23 mouse cellular contexts compared by ENCODE assay signal in the genomic region with DNA sequence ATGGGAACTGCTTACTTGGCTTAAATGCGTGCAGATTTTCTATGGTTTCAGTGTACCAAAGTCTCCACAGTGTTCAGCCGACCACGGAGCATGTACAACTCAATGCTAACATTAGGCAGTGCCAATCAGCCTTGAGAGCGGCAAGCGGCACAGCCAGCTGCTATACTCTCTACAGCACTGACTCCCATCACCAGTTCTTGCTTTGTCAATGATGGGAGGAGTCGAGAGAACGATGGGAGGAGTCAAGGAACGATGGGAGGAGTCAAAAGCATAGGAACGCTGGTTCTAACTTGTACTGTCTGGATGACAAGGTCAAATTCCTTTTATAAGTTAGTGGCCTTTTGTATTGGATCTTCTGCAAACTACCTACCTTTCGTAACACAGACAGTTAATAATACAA. TPM values are rescaled to one million over a fixed set of nuclear protein-coding genes. Genes with fewer than 3 reads are reported as not detected.
DNase-seq lines count a peak whose midpoint lies in the region; ATAC-seq and TF ChIP-seq lines count a peak whose summit lies in the region.
"Had no signal": no experiment of that assay in that cellular context is flagged by ENCODE, and none has a peak within 500 bp of the region (broad histone marks: within the 10 kb centered on the region; RNA-seq: fewer than 3 reads in every experiment).

No protein-coding gene starts in this region.

- no peak for DNase-seq in heart, postnatal 4 days
- DNase-seq in kidney, postnatal 0 days (ENCODE audit: low spot score) = no peak
- DNase-seq in WW6 (ENCODE audit: low read depth, low spot score) = peak; percentile 59
- DNase-seq: adrenal gland, adult 8-10 months; cerebellum, adult 9-10 months; gastrocnemius, adult 2 months; heart, postnatal 14 days; kidney, postnatal 14 days; lung, adult 2 months; thymus, postnatal 36 days had no signal

- no peaks in the 10 kb centered on the region for H3K27me3 ChIP-seq in heart, embryonic 15.5 days
- no peaks in the 10 kb centered on the region for H3K27me3 ChIP-seq in kidney, postnatal 0 days (ENCODE audit: insufficient read depth, low read length)
- no peaks in the 10 kb centered on the region for H3K27me3 ChIP-seq in kidney, embryonic 14.5 days (ENCODE audit: control insufficient read depth, insufficient read depth, low read length)
- no peaks in the 10 kb centered on the region for H3K27me3 ChIP-seq in intestine, postnatal 0 days (replicated peaks; ENCODE audit: control insufficient read depth, insufficient read depth, low read length)
- H3K27me3 ChIP-seq in hindbrain, embryonic 16.5 days (replicated peaks; ENCODE audit: control insufficient read depth, insufficient read depth, low read length) = no peaks in the 10 kb centered on the region
- H3K27me3 ChIP-seq: embryonic facial prominence, embryonic 12.5 days; limb, embryonic 12.5 days; midbrain, embryonic 15.5 days had no signal

- no peak overlapping the region for H3K4me2 ChIP-seq in heart, embryonic 15.5 days
- no peak overlapping the region for H3K4me2 ChIP-seq in kidney, postnatal 0 days (ENCODE audit: low read length)
- H3K4me2 ChIP-seq in kidney, embryonic 14.5 days (replicated peaks; ENCODE audit: low read depth, low read length) = no peak overlapping the region
- 0 out of 2 replicates have a peak overlapping the region, but pooled peaks have one; percentile 27 for H3K4me2 ChIP-seq in intestine, postnatal 0 days (replicated peaks; ENCODE audit: low read depth)
- H3K4me2 ChIP-seq in hindbrain, embryonic 16.5 days (ENCODE audit: low read length) = no peak overlapping the region
- H3K4me2 ChIP-seq: embryonic facial prominence, embryonic 12.5 days; hindbrain, embryonic 14.5 days; limb, embryonic 12.5 days; liver, embryonic 12.5 days; midbrain, embryonic 15.5 days had no signal

- no peak overlapping the region for H3K9ac ChIP-seq in heart, embryonic 15.5 days
- no peak overlapping the region for H3K9ac ChIP-seq in kidney, postnatal 0 days (ENCODE audit: low read depth, low read length)
- no peak overlapping the region for H3K9ac ChIP-seq in kidney, embryonic 14.5 days (ENCODE audit: low read depth, low read length)
- no peak overlapping the region for H3K9ac ChIP-seq in intestine, postnatal 0 days (ENCODE audit: low read depth, low read length)
- H3K9ac ChIP-seq in hindbrain, embryonic 16.5 days (ENCODE audit: low read depth, low read length) = no peak overlapping the region
- H3K9ac ChIP-seq: embryonic facial prominence, embryonic 12.5 days; hindbrain, embryonic 14.5 days; limb, embryonic 12.5 days; liver, embryonic 12.5 days; midbrain, embryonic 15.5 days had no signal

- H3K4me1 ChIP-seq in heart, embryonic 15.5 days (replicated peaks) = peaks cover 76% of the 10 kb centered on the region
- H3K4me1 ChIP-seq in kidney, postnatal 0 days (replicated peaks; ENCODE audit: insufficient read depth, low read length) = peaks cover 9% of the 10 kb centered on the region
- H3K4me1 ChIP-seq in kidney, embryonic 14.5 days (ENCODE audit: control insufficient read depth, insufficient read depth, low read length) = peaks cover 19% of the 10 kb centered on the region; the same call in 1 of the 2 replicates
- peaks cover 14% of the 10 kb centered on the region; the same call in 1 of the 2 replicates for H3K4me1 ChIP-seq in intestine, postnatal 0 days (replicated peaks; ENCODE audit: control insufficient read depth, insufficient read depth, low read length)
- no peaks in the 10 kb centered on the region; the same call in 1 of the 2 replicates for H3K4me1 ChIP-seq in hindbrain, embryonic 16.5 days (ENCODE audit: control insufficient read depth, insufficient read depth, low read depth, low read length)
- H3K4me1 ChIP-seq: midbrain, embryonic 15.5 days had no signal

- 58% methylated on average over 10 of the region's 10 CpGs for WGBS in heart, embryonic 15.5 days
- WGBS in kidney, postnatal 0 days = 71% methylated on average over 10 of the region's 10 CpGs
- WGBS in kidney, embryonic 14.5 days = 69% methylated on average over 10 of the region's 10 CpGs
- WGBS in intestine, postnatal 0 days = 49% methylated on average over 10 of the region's 10 CpGs
- WGBS in hindbrain, embryonic 16.5 days = 74% methylated on average over 10 of the region's 10 CpGs

- H3K9me3 ChIP-seq in heart, embryonic 15.5 days (replicated peaks) = no peaks in the 10 kb centered on the region
- H3K9me3 ChIP-seq in kidney, postnatal 0 days (replicated peaks; ENCODE audit: low read length) = no peaks in the 10 kb centered on the region
- no peaks in the 10 kb centered on the region for H3K9me3 ChIP-seq in kidney, embryonic 14.5 days (ENCODE audit: control insufficient read depth, low read length)
- no peaks in the 10 kb centered on the region for H3K9me3 ChIP-seq in intestine, postnatal 0 days (ENCODE audit: control insufficient read depth)
- H3K9me3 ChIP-seq in hindbrain, embryonic 16.5 days (ENCODE audit: control insufficient read depth, low read length) = no peaks in the 10 kb centered on the region
- H3K9me3 ChIP-seq: embryonic facial prominence, embryonic 12.5 days; limb, embryonic 12.5 days; liver, embryonic 12.5 days; midbrain, embryonic 15.5 days had no signal

- no peak for TF ChIP-seq CTCF in kidney, postnatal 0 days (IDR thresholded peaks at IDR 0.05; ENCODE audit: low read depth)
- no peak for TF ChIP-seq CTCF in intestine, postnatal 0 days (IDR thresholded peaks at IDR 0.05; ENCODE audit: low read depth)

- peak overlapping the region; percentile 32; the same call in 1 of the 2 replicates for H3K27ac ChIP-seq in heart, embryonic 15.5 days
- H3K27ac ChIP-seq in kidney, postnatal 0 days = no peak overlapping the region
- no peak overlapping the region for H3K27ac ChIP-seq in kidney, embryonic 14.5 days (ENCODE audit: low read depth, low read length)
- no peak overlapping the region for H3K27ac ChIP-seq in intestine, postnatal 0 days (ENCODE audit: low read depth, low read length)
- H3K27ac ChIP-seq in hindbrain, embryonic 16.5 days (ENCODE audit: low read depth, low read length) = no peak overlapping the region
- H3K27ac ChIP-seq: embryonic facial prominence, embryonic 12.5 days; gastrocnemius, adult 2 months; hindbrain, embryonic 14.5 days; limb, embryonic 12.5 days; liver, embryonic 12.5 days; midbrain, embryonic 15.5 days had no signal

- no peak; the same call in 1 of the 2 replicates for ATAC-seq in heart, embryonic 15.5 days (replicated peaks; ENCODE audit: insufficient number of reproducible peaks, insufficient read depth, low FRiP score, low read depth)
- peak; percentile 72 for ATAC-seq in kidney, postnatal 0 days (replicated peaks; ENCODE audit: low FRiP score, low read depth)
- no peak for ATAC-seq in kidney, embryonic 14.5 days (ENCODE audit: low FRiP score, low TSS enrichment)
- ATAC-seq in intestine, postnatal 0 days = peak; percentile 82
- ATAC-seq in hindbrain, embryonic 16.5 days = no peak
- ATAC-seq: liver, embryonic 12.5 days; midbrain, embryonic 15.5 days had no signal

- no peaks in the 10 kb centered on the region for H3K36me3 ChIP-seq in heart, embryonic 15.5 days
- H3K36me3 ChIP-seq in kidney, postnatal 0 days (ENCODE audit: insufficient read depth, low read length) = no peaks in the 10 kb centered on the region
- H3K36me3 ChIP-seq in kidney, embryonic 14.5 days (ENCODE audit: control insufficient read depth, insufficient read depth, low read length) = no peaks in the 10 kb centered on the region
- no peaks in the 10 kb centered on the region for H3K36me3 ChIP-seq in intestine, postnatal 0 days (ENCODE audit: control insufficient read depth, insufficient read depth)
- no peaks in the 10 kb centered on the region for H3K36me3 ChIP-seq in hindbrain, embryonic 16.5 days (ENCODE audit: control insufficient read depth, insufficient read depth, low read length)
- H3K36me3 ChIP-seq: embryonic facial prominence, embryonic 12.5 days; limb, embryonic 12.5 days; liver, embryonic 12.5 days; midbrain, embryonic 15.5 days had no signal

- H3K4me3 ChIP-seq in heart, embryonic 15.5 days = no peak overlapping the region
- H3K4me3 ChIP-seq in kidney, postnatal 0 days (replicated peaks; ENCODE audit: low read depth, low read length) = no peak overlapping the region
- H3K4me3 ChIP-seq in kidney, embryonic 14.5 days (ENCODE audit: low read length) = no peak overlapping the region
- H3K4me3 ChIP-seq in intestine, postnatal 0 days (ENCODE audit: low read depth, low read length) = no peak overlapping the region
- no peak overlapping the region for H3K4me3 ChIP-seq in hindbrain, embryonic 16.5 days (ENCODE audit: low read length)
- H3K4me3 ChIP-seq: embryonic facial prominence, embryonic 12.5 days; gastrocnemius, adult 2 months; limb, embryonic 12.5 days; liver, embryonic 12.5 days; midbrain, embryonic 15.5 days; myocyte had no signal

RNA-seq across cellular contexts. Expression of a gene that starts 7.0 kb away (rescaled TPM):
- 14.4 and 18.4 TPM in 2 replicates for polyA plus RNA-seq in heart, embryonic 15.5 days (2015; fragmentation: Nextera tagmentation; extraction: Ambion mirVana)
- 10 to 100 TPM; 13.2 to 14.6 TPM for total RNA-seq in heart, postnatal 4 days (2021)
- 6.3 and 7.4 TPM in 2 replicates for polyA plus RNA-seq in kidney, postnatal 0 days (2015; fragmentation: Nextera tagmentation; extraction: Ambion mirVana)
- 6.8 and 7.3 TPM in 2 replicates for polyA plus RNA-seq in kidney, embryonic 14.5 days (2014; fragmentation: Nextera tagmentation; extraction: Ambion mirVana)
- polyA plus RNA-seq in intestine, postnatal 0 days (2015; fragmentation: Nextera tagmentation; extraction: Ambion mirVana) = 8.3 and 9.8 TPM in 2 replicates
- polyA plus RNA-seq in hindbrain, embryonic 16.5 days (2015; fragmentation: Nextera tagmentation; extraction: Ambion mirVana) = 2.2 and 3.0 TPM in 2 replicates
- total RNA-seq: common myeloid progenitor, adult 5-6 weeks; granulocyte monocyte progenitor cell, adult 5-6 weeks; megakaryocyte-erythroid progenitor cell, adult 5-6 weeks had no signal

Comparison
In these comparisons a context has a peak if more than half of its experiments do, and no peak if none do; other contexts are left out.
1. ATAC-seq: peak in kidney, postnatal 0 days (single experiment) and intestine, postnatal 0 days (single experiment); none in heart, embryonic 15.5 days (single experiment), kidney, embryonic 14.5 days (single experiment) and hindbrain, embryonic 16.5 days (single experiment).